Mouse (Mus musculus) heart, adult 2 months (tissue): Measurements from ENCODE around the gene Caln1. TPM values are rescaled to one million over a fixed set of nuclear protein-coding genes. Genes with fewer than 3 reads are reported as not detected.
"Not testable (repeated sequence)": the region's sequence is repeated elsewhere in the genome, so short reads cannot be mapped to it uniquely, and the experiment has no call there.

ENCODE experiments used
- DNase-seq, 2 experiments: peaks; one replicate each; pipeline ENCODE4 v3.0.0; 2021
- H3K27ac ChIP-seq: fragments of 200-600 bp; 2 replicates; pipeline ENCODE4 v1.8.1; 2022
- H3K27me3 ChIP-seq: fragments of 200-500 bp; 2 replicates; pipeline ENCODE4 v1.6.1; 2012; ENCODE audit warnings: mild to moderate bottlenecking, low read length, inconsistent platforms, mixed read lengths; ENCODE audit not compliant: control insufficient read depth, insufficient read depth
- H3K36me3 ChIP-seq: fragments of 200-500 bp; 2 replicates; pipeline ENCODE4 v1.6.1; 2012; ENCODE audit warnings: low read length, inconsistent platforms; ENCODE audit not compliant: control insufficient read depth, insufficient read depth
- H3K4me1 ChIP-seq: fragments of 200-500 bp; 2 replicates; pipeline ENCODE4 v1.6.1; 2011; ENCODE audit warnings: low read length; ENCODE audit not compliant: control insufficient read depth, insufficient read depth
- H3K4me3 ChIP-seq: fragments of 200-600 bp; 2 replicates; pipeline ENCODE4 v1.8.1; 2022
- H3K79me2 ChIP-seq: fragments of 200-500 bp; replicated peaks from 2 replicates; pipeline ENCODE4 v1.6.1; 2012; ENCODE audit warnings: mild to moderate bottlenecking, inconsistent platforms, low read length, moderate library complexity, mixed read lengths; ENCODE audit not compliant: control insufficient read depth, insufficient read depth
- H3K9ac ChIP-seq: fragments of 200-500 bp; 2 replicates; pipeline ENCODE4 v1.6.1; 2012; ENCODE audit warnings: low read depth, mild to moderate bottlenecking, control low read depth, inconsistent platforms, low read length, mixed read lengths
- CTCF ChIP-seq: fragments of 200-600 bp; IDR thresholded peaks from 2 replicates; pipeline ENCODE4 v1.8.1; 2022; ENCODE audit warnings: antibody characterized with exemption, mild to moderate bottlenecking, moderate library complexity
- EP300 ChIP-seq: fragments of 200-500 bp; IDR thresholded peaks from 2 replicates; pipeline ENCODE4 v1.6.1; 2011; ENCODE audit warnings: low read depth, low read length, control low read depth; ENCODE audit not compliant: insufficient read depth
- POLR2A ChIP-seq: fragments of 200-500 bp; IDR thresholded peaks from 2 replicates; pipeline ENCODE4 v1.6.1; 2011; ENCODE audit warnings: mild to moderate bottlenecking, low read depth, low read length, control low read depth; ENCODE audit not compliant: insufficient read depth
- WGBS: fragments of 180-500 bp; shearing (Covaris S2); methylation state at CpG from one replicate; pipeline ENCODE4 v1.1.7; 2018; 5-methylcytosine and 5-hydroxymethylcytosine counted together
- intact Hi-C: fragments of 180-260 bp; cut with DNase I; formaldehyde crosslinking; loops from one replicate; pipeline ENCODE4 v1.15.1; 2025
- polyA plus RNA-seq: library from polyadenylated mRNA; depleted of rRNA; stranded (reverse); fragments of >200 nt; gene quantifications from 2 replicates; pipeline ENCODE4 v1.2.3, GENCODE M21; 2012
- total RNA-seq, 2 experiments: library from RNA; stranded (reverse); gene quantifications; 2 replicates each; pipeline ENCODE4 v1.2.3; 2021

Gene Caln1
- total and polyA plus RNA-seq, 3 experiments = not detected

- Histone ChIP-seq H3K4me3 (no peak overlapping the region), H3K27ac (no peak overlapping the region), H3K4me1 (no peaks in the 10 kb centered on the region), H3K79me2 (no peaks in the 10 kb centered on the region), H3K27me3 (no peaks in the 10 kb centered on the region), H3K9ac (no peak overlapping the region), H3K36me3 (no peaks in the 10 kb centered on the region)
- intact Hi-C loops = no loop called here
- TF ChIP-seq POLR2A = no peak
- TF ChIP-seq EP300 = no peak
- TF ChIP-seq CTCF = no peak
- DNase-seq = no peak
- 59% methylated on average over 3 of the region's 3 CpGs for WGBS
These were observed 245.0 kb downstream of the Caln1 start for GRCm38 (mm10) chr5:130614209-130614608.

- H3K36me3 ChIP-seq = no peaks in the 10 kb centered on the region
- H3K4me3 ChIP-seq = no peak overlapping the region
- no peak overlapping the region for H3K9ac ChIP-seq
- no peak overlapping the region for H3K27ac ChIP-seq
- H3K4me1 ChIP-seq = no peaks in the 10 kb centered on the region
- no peaks in the 10 kb centered on the region for H3K27me3 ChIP-seq
- no peaks in the 10 kb centered on the region for H3K79me2 ChIP-seq
- 59% methylated on average over 7 of the region's 7 CpGs for WGBS
- TF ChIP-seq CTCF (no peak), POLR2A (no peak), EP300 (no peak)
- intact Hi-C loops = no loop called here
- DNase-seq = no peak
These were observed 250.8 kb downstream of the Caln1 start for GRCm38 (mm10) chr5:130620060-130620459.

- 19% methylated on average over 5 of the region's 5 CpGs for WGBS
- Histone ChIP-seq H3K36me3 (no peaks in the 10 kb centered on the region), H3K4me3 (no peak overlapping the region), H3K27ac (no peak overlapping the region), H3K9ac (no peak overlapping the region), H3K79me2 (no peaks in the 10 kb centered on the region), H3K4me1 (no peaks in the 10 kb centered on the region), H3K27me3 (no peaks in the 10 kb centered on the region)
- TF ChIP-seq EP300 (0 out of 2 replicates have a peak, but pooled peaks have one; percentile 20), CTCF (no peak), POLR2A (no peak)
- peak; percentile 64 to 83 for DNase-seq
- intact Hi-C loops = no loop called here
These were observed 254.0 kb downstream of the Caln1 start for GRCm38 (mm10) chr5:130623206-130623605.

GRCm38 (mm10) chr5:130627800-130628199, 258.5 kb downstream of the Caln1 start:
- Histone ChIP-seq H3K27ac (no peak overlapping the region), H3K4me3 (no peak overlapping the region), H3K9ac (no peak overlapping the region), H3K79me2 (no peaks in the 10 kb centered on the region), H3K27me3 (no peaks in the 10 kb centered on the region), H3K4me1 (no peaks in the 10 kb centered on the region), H3K36me3 (no peaks in the 10 kb centered on the region)
- WGBS = 89% methylated on average over 2 of the region's 2 CpGs
- TF ChIP-seq CTCF = no peak
- TF ChIP-seq POLR2A = no peak
- TF ChIP-seq EP300 = no peak
- intact Hi-C loops = no loop called here
- no peak for DNase-seq

GRCm38 (mm10) chr5:130635397-130635796, 266.1 kb downstream of the Caln1 start:
- intact Hi-C loops = no loop called here
- Histone ChIP-seq H3K27ac (no peak overlapping the region), H3K27me3 (no peaks in the 10 kb centered on the region), H3K9ac (no peak overlapping the region), H3K36me3 (no peaks in the 10 kb centered on the region), H3K79me2 (no peaks in the 10 kb centered on the region), H3K4me1 (no peaks in the 10 kb centered on the region), H3K4me3 (no peak overlapping the region)
- WGBS = 86% methylated on average over 2 of the region's 2 CpGs
- no peak for DNase-seq
- TF ChIP-seq CTCF = no peak
- no peak for TF ChIP-seq POLR2A
- no peak for TF ChIP-seq EP300

- Histone ChIP-seq H3K36me3 (no peaks in the 10 kb centered on the region), H3K27me3 (no peaks in the 10 kb centered on the region), H3K4me3 (no peak overlapping the region), H3K4me1 (no peaks in the 10 kb centered on the region), H3K27ac (no peak overlapping the region), H3K9ac (no peak overlapping the region), H3K79me2 (no peaks in the 10 kb centered on the region)
- intact Hi-C loops = no loop called here
- WGBS = 33% methylated on average over 2 of the region's 2 CpGs
- DNase-seq = no peak
- TF ChIP-seq CTCF (no peak), POLR2A (no peak), EP300 (no peak)
These were observed 272.6 kb downstream of the Caln1 start for GRCm38 (mm10) chr5:130641881-130642280.

- WGBS = 61% methylated on average over 2 of the region's 2 CpGs
- H3K4me1 ChIP-seq, H3K27me3 ChIP-seq, H3K9ac ChIP-seq, intact Hi-C loops, H3K27ac ChIP-seq, DNase-seq, H3K36me3 ChIP-seq, H3K79me2 ChIP-seq, H3K4me3 ChIP-seq: not testable (repeated sequence)
These were observed 276.9 kb downstream of the Caln1 start for GRCm38 (mm10) chr5:130646126-130646525.
